Mouse (Mus musculus): ENCODE measurements at regions not wholly inside any gene's neighbourhood (a gene's known extent, or its start where the extent isn't known, plus 50 kb on each side); places are given as distances from the start of the nearest gene placed in this dataset.

GRCm38 (mm10) chr11:64754076-64754475, 224.8 kb upstream of the Elac2 start:
- H3K36me3 ChIP-seq (ENCODE audit: control insufficient read depth in 1 of 2, insufficient read depth in 2 of 2, low read length in 2 of 2): no peaks in the 10 kb centered on the region
- TF ChIP-seq SMC3 (IDR thresholded peaks at IDR 0.05; ENCODE audit: low read depth, low read length): no peak
- no peak for DNase-seq (ENCODE audit: low read depth, low spot score)
- no peaks in the 10 kb centered on the region for H3K4me1 ChIP-seq (ENCODE audit: control insufficient read depth in 1 of 2, insufficient read depth in 2 of 2, low read length in 2 of 2)
- no peak overlapping the region for H3K27ac ChIP-seq (ENCODE audit: control insufficient read depth, low read depth, low read length)
- H3K9me3 ChIP-seq (replicated peaks; ENCODE audit: insufficient read depth, low read length): no peaks in the 10 kb centered on the region
- no peaks in the 10 kb centered on the region for H3K79me2 ChIP-seq (ENCODE audit: control insufficient read depth, insufficient read depth, low read length, poor library complexity)
- H3K9ac ChIP-seq (ENCODE audit: control insufficient read depth, low read depth, low read length, poor library complexity, severe bottlenecking): no peak overlapping the region
- no peak overlapping the region for H3K4me3 ChIP-seq (ENCODE audit: control insufficient read depth in 1 of 2, insufficient read depth in 1 of 2, low read depth in 2 of 2, low read length in 2 of 2)
- H3K27me3 ChIP-seq (ENCODE audit: control insufficient read depth in 1 of 2, insufficient read depth in 2 of 2, low read length in 2 of 2): no peaks in the 10 kb centered on the region; a peak in 1 of 4 replicates

GRCm38 (mm10) chr11:64755563-64755962, 223.3 kb upstream of the Elac2 start:
- TF ChIP-seq NELFE (IDR thresholded peaks at IDR 0.05; ENCODE audit: low read depth, low read length) (no peak), MAZ (IDR thresholded peaks at IDR 0.05; ENCODE audit: low read depth, low read length) (no peak), TCF12 (IDR thresholded peaks at IDR 0.05; ENCODE audit: low read depth, low read length) (no peak), ZKSCAN1 (IDR thresholded peaks at IDR 0.05; ENCODE audit: low read depth, low read length) (no peak), ELF1 (IDR thresholded peaks at IDR 0.05; ENCODE audit: low read depth, low read length) (no peak), BHLHE40 (IDR thresholded peaks at IDR 0.05; ENCODE audit: borderline replicate concordance, low read depth, low read length) (no peak), RAD21 (IDR thresholded peaks at IDR 0.05; ENCODE audit: low read depth, low read length) (peak; percentile 69), CTCF (IDR thresholded peaks at IDR 0.05 in 2 of 3, conservative IDR thresholded peaks at IDR 0.05 in 1 of 3; ENCODE audit: control insufficient read depth in 1 of 3, insufficient read depth in 1 of 3, low read depth in 2 of 3, low read length in 3 of 3, poor library complexity in 1 of 3, severe bottlenecking in 1 of 3) (peak; percentile 18 to 77 (median 47); a peak in 4 of 6 replicates), MYC (IDR thresholded peaks at IDR 0.05; ENCODE audit: low read depth, low read length) (no peak), JUND (IDR thresholded peaks at IDR 0.05; ENCODE audit: low read depth, low read length) (no peak), CHD1 (IDR thresholded peaks at IDR 0.05; ENCODE audit: low read depth, low read length) (no peak), TAL1 (IDR thresholded peaks at IDR 0.05; ENCODE audit: low read length) (no peak), CHD2 (IDR thresholded peaks at IDR 0.05; ENCODE audit: low read length) (no peak), SMC3 (IDR thresholded peaks at IDR 0.05; ENCODE audit: low read depth, low read length) (peak; percentile 73), EP300 (IDR thresholded peaks at IDR 0.05; ENCODE audit: low read depth in 1 of 2, low read length in 2 of 2) (no peak), USF2 (IDR thresholded peaks at IDR 0.05; ENCODE audit: borderline replicate concordance in 1 of 2, insufficient read depth in 1 of 2, low read depth in 1 of 2, low read length in 2 of 2) (no peak), POLR2A (IDR thresholded peaks at IDR 0.05; ENCODE audit: control insufficient read depth in 1 of 2, insufficient read depth in 1 of 2, low read depth in 1 of 2, low read length in 2 of 2, poor library complexity in 1 of 2) (no peak), ZC3H11A (IDR thresholded peaks at IDR 0.05; ENCODE audit: low read depth, low read length) (peak; percentile 64)
- Histone ChIP-seq H3K36me3 (ENCODE audit: control insufficient read depth in 1 of 2, insufficient read depth in 2 of 2, low read length in 2 of 2) (no peaks in the 10 kb centered on the region), H3K79me2 (ENCODE audit: control insufficient read depth, insufficient read depth, low read length, poor library complexity) (no peaks in the 10 kb centered on the region), H3K27me3 (ENCODE audit: control insufficient read depth in 1 of 2, insufficient read depth in 2 of 2, low read length in 2 of 2) (no peaks in the 10 kb centered on the region), H3K9me3 (replicated peaks; ENCODE audit: insufficient read depth, low read length) (no peaks in the 10 kb centered on the region), H3K27ac (ENCODE audit: control insufficient read depth, low read depth, low read length) (no peak overlapping the region), H3K4me3 (ENCODE audit: control insufficient read depth in 1 of 2, insufficient read depth in 1 of 2, low read depth in 2 of 2, low read length in 2 of 2) (no peak overlapping the region), H3K9ac (ENCODE audit: control insufficient read depth, low read depth, low read length, poor library complexity, severe bottlenecking) (no peak overlapping the region), H3K4me1 (ENCODE audit: control insufficient read depth in 1 of 2, insufficient read depth in 2 of 2, low read length in 2 of 2) (no peaks in the 10 kb centered on the region)
- DNase-seq (ENCODE audit: low read depth, low spot score): peak; percentile 35

All from MEL (cell line).